15 mouse cellular contexts compared by ENCODE assay signal in genomic region chr4:49284692-49285291, GRCm38 (mm10).
A peak's percentile ranks its signal among the peaks of the same experiment; 100 is the strongest.
DNase-seq lines count a peak whose midpoint lies in the region; ATAC-seq and TF ChIP-seq lines count a peak whose summit lies in the region.
"Had no signal": no experiment of that assay in that cellular context is flagged by ENCODE, and none has a peak within 500 bp of the region (broad histone marks: within the 10 kb centered on the region; RNA-seq: fewer than 3 reads in every experiment).

No protein-coding gene starts in this region.

- ATAC-seq in kidney, embryonic 16.5 days (ENCODE audit: low FRiP score, low TSS enrichment), result peak; percentile 61; the same call in 1 of the 2 replicates
- ATAC-seq in hindbrain, embryonic 15.5 days (ENCODE audit: low FRiP score, low read depth), result no peak
- ATAC-seq in neutrophil, adult 5-6 weeks (ENCODE audit: extremely low read depth, insufficient number of reproducible peaks, low FRiP score, poor library complexity, severe bottlenecking), result peak; percentile 42; the same call in 1 of the 2 replicates
- ATAC-seq: forebrain, embryonic 15.5 days; intestine, postnatal 0 days had no signal

- no peaks in the 10 kb centered on the region for H3K27me3 ChIP-seq in kidney, embryonic 16.5 days (ENCODE audit: insufficient read depth, low read length)
- no peaks in the 10 kb centered on the region for H3K27me3 ChIP-seq in hindbrain, embryonic 15.5 days
- no peaks in the 10 kb centered on the region; the same call in 1 of the 2 replicates for H3K27me3 ChIP-seq in cerebellum, adult 2 months (ENCODE audit: control insufficient read depth, insufficient read depth, low read length)
- H3K27me3 ChIP-seq: embryonic facial prominence, embryonic 15.5 days; forebrain, embryonic 15.5 days; liver, embryonic 13.5 days had no signal

- H3K27ac ChIP-seq in kidney, embryonic 16.5 days (ENCODE audit: low read length), result peak overlapping the region; percentile 30; the same call in 1 of the 2 replicates
- H3K27ac ChIP-seq in hindbrain, embryonic 15.5 days (replicated peaks), result peak overlapping the region; percentile 73; the same call in 1 of the 2 replicates
- no peak overlapping the region for H3K27ac ChIP-seq in cerebellum, adult 2 months (ENCODE audit: insufficient read depth, low read length)
- H3K27ac ChIP-seq: embryonic facial prominence, embryonic 15.5 days; liver, embryonic 13.5 days had no signal

- no peak for DNase-seq in kidney, adult 11 months
- DNase-seq in B cell, adult 2 months, result peak; percentile 42 to 43
- no peak for DNase-seq in cerebellum, adult 2 months
- DNase-seq in Muller cell, postnatal 12 days (ENCODE audit: inconsistent ontology term), result no peak
- DNase-seq: adrenal gland, postnatal 25 days; heart, postnatal 14 days; liver, embryonic 13.5 days; lung, postnatal 14 days; right cerebral cortex, postnatal 14 days had no signal

- no peak overlapping the region for H3K9ac ChIP-seq in kidney, embryonic 16.5 days (replicated peaks; ENCODE audit: low read length)
- H3K9ac ChIP-seq in hindbrain, embryonic 15.5 days, result no peak overlapping the region
- H3K9ac ChIP-seq: embryonic facial prominence, embryonic 15.5 days; forebrain, embryonic 15.5 days; liver, embryonic 13.5 days had no signal

- peak overlapping the region; percentile 27; the same call in 1 of the 2 replicates for H3K4me2 ChIP-seq in kidney, embryonic 16.5 days (replicated peaks; ENCODE audit: low read depth, low read length)
- H3K4me2 ChIP-seq in hindbrain, embryonic 15.5 days, result no peak overlapping the region
- H3K4me2 ChIP-seq: embryonic facial prominence, embryonic 15.5 days; forebrain, embryonic 15.5 days; liver, embryonic 13.5 days had no signal

- no peak for TF ChIP-seq POLR2A in cerebellum, adult 2 months (IDR thresholded peaks at IDR 0.05; ENCODE audit: borderline replicate concordance, insufficient read depth, low read length)

- WGBS in kidney, embryonic 16.5 days, result 36% methylated on average over 13 of the region's 15 CpGs
- WGBS in hindbrain, embryonic 15.5 days, result 74% methylated on average over 15 of the region's 15 CpGs
- WGBS in cerebellum, adult 2 months, result 75% methylated on average over 14 of the region's 15 CpGs

- TF ChIP-seq CTCF in cerebellum, adult 2 months (IDR thresholded peaks at IDR 0.05; ENCODE audit: borderline replicate concordance, insufficient read depth, low read depth, low read length), result no peak

- no peaks in the 10 kb centered on the region for H3K9me3 ChIP-seq in kidney, embryonic 16.5 days (ENCODE audit: low read length)
- no peaks in the 10 kb centered on the region for H3K9me3 ChIP-seq in hindbrain, embryonic 15.5 days
- H3K9me3 ChIP-seq: embryonic facial prominence, embryonic 15.5 days; forebrain, embryonic 15.5 days; liver, embryonic 13.5 days had no signal

- H3K4me1 ChIP-seq in kidney, embryonic 16.5 days (ENCODE audit: insufficient read depth, low read length), result peaks cover 12% of the 10 kb centered on the region; the same call in 1 of the 2 replicates
- H3K4me1 ChIP-seq in hindbrain, embryonic 15.5 days (replicated peaks), result peaks cover 20% of the 10 kb centered on the region
- no peaks in the 10 kb centered on the region for H3K4me1 ChIP-seq in cerebellum, adult 2 months (ENCODE audit: control insufficient read depth, insufficient read depth, low read length)
- H3K4me1 ChIP-seq: embryonic facial prominence, embryonic 15.5 days; liver, embryonic 13.5 days had no signal

- no peaks in the 10 kb centered on the region for H3K36me3 ChIP-seq in kidney, embryonic 16.5 days (ENCODE audit: insufficient read depth, low read length)
- no peaks in the 10 kb centered on the region for H3K36me3 ChIP-seq in hindbrain, embryonic 15.5 days
- H3K36me3 ChIP-seq: embryonic facial prominence, embryonic 15.5 days; liver, embryonic 13.5 days had no signal

- no peak overlapping the region for H3K4me3 ChIP-seq in kidney, embryonic 16.5 days (ENCODE audit: low read length)
- no peak overlapping the region for H3K4me3 ChIP-seq in hindbrain, embryonic 15.5 days
- H3K4me3 ChIP-seq in cerebellum, adult 2 months (replicated peaks; ENCODE audit: insufficient read depth, low read depth, low read length), result no peak overlapping the region
- H3K4me3 ChIP-seq: embryonic facial prominence, embryonic 15.5 days; forebrain, embryonic 15.5 days; liver, embryonic 13.5 days had no signal

Comparison
In these comparisons a context has a peak if more than half of its experiments do, and no peak if none do; other contexts are left out.
1. DNase-seq: peak in B cell, adult 2 months (2 of 2); none in kidney, adult 11 months (single experiment), cerebellum, adult 2 months (0 of 2) and Muller cell, postnatal 12 days (single experiment).